Mouse (Mus musculus) lung, adult 2 months (tissue): ENCODE data around the gene Gsto2. TPM values are rescaled to one million over a fixed set of nuclear protein-coding genes. Genes with fewer than 3 reads are reported as not detected.

Experiments used
- DNase-seq: peaks from one replicate; pipeline ENCODE4 v3.0.0; 2022
- H3K4me1 ChIP-seq: fragments of 200-500 bp; 2 replicates; pipeline ENCODE4 v1.6.1; 2011; ENCODE audit warnings: low read length; ENCODE audit not compliant: control insufficient read depth, insufficient read depth
- H3K4me3 ChIP-seq: fragments of 200-500 bp; replicated peaks from 2 replicates; pipeline ENCODE3; 2011; ENCODE audit warnings: low read depth, mild to moderate bottlenecking, control low read depth, low read length; ENCODE audit errors: extremely low read depth
- CTCF ChIP-seq: fragments of 200-500 bp; IDR thresholded peaks from 2 replicates; pipeline ENCODE4 v1.5.1; 2011; ENCODE audit warnings: mild to moderate bottlenecking, low read length, control low read depth; ENCODE audit not compliant: insufficient read depth
- POLR2A ChIP-seq: fragments of 200-500 bp; IDR thresholded peaks from 2 replicates; pipeline ENCODE4 v1.6.1; 2011; ENCODE audit warnings: low read depth, mild to moderate bottlenecking, control low read depth, low read length, borderline replicate concordance; ENCODE audit errors: extremely low read depth
- WGBS: fragments of 180-500 bp; shearing (Covaris S2); methylation state at CpG from one replicate; pipeline ENCODE4 v1.1.7; 2018; 5-methylcytosine and 5-hydroxymethylcytosine counted together
- polyA plus RNA-seq: library from polyadenylated mRNA; depleted of rRNA; stranded (reverse); fragments of >200 nt; gene quantifications from 2 replicates; pipeline ENCODE4 v1.2.3, GENCODE M21; 2012

Gsto2 gene
- polyA plus RNA-seq, 1 experiment = 1.5 TPM

GRCm38 (mm10) chr19:47915251-47915650, 49.9 kb downstream of the Gsto2 start:
- DNase-seq = no peak
- Histone ChIP-seq H3K4me3 (no peak overlapping the region), H3K4me1 (peaks cover 11% of the 10 kb centered on the region)
- 67% methylated on average over 4 of the region's 4 CpGs for WGBS
- TF ChIP-seq CTCF (no peak), POLR2A (no peak)

- 51% methylated on average over 4 of the region's 4 CpGs for WGBS
- peak overlapping the region; percentile 4 for H3K4me3 ChIP-seq
- DNase-seq = no peak
- H3K4me1 ChIP-seq = peaks cover 8% of the 10 kb centered on the region
- TF ChIP-seq POLR2A (no peak), CTCF (no peak)
These were observed 52.1 kb downstream of the Gsto2 start for GRCm38 (mm10) chr19:47917396-47917795.

- DNase-seq = peak; percentile 33
- Histone ChIP-seq H3K4me1 (peaks cover 8% of the 10 kb centered on the region), H3K4me3 (peak overlapping the region; percentile 79)
- no peak for TF ChIP-seq CTCF
- TF ChIP-seq POLR2A = no peak
- WGBS = 20% methylated on average over 9 of the region's 9 CpGs
These were observed 52.7 kb downstream of the Gsto2 start for GRCm38 (mm10) chr19:47918016-47918415.

GRCm38 (mm10) chr19:47918455-47919101, 53.2 kb downstream of the Gsto2 start:
- DNase-seq = no peak

GRCm38 (mm10) chr19:47919126-47919965, 54.0 kb downstream of the Gsto2 start, which contains the start of the genes Cfap43 and Itprip:
TSS of gene Cfap43 (minus strand) at chr19:47919287.
TSS of gene Itprip (minus strand) at chr19:47919299.
- peak; percentile 88 for DNase-seq
- WGBS = under 1% methylated on average over 48 of the region's 48 CpGs
- TF ChIP-seq CTCF (0 out of 2 replicates have a peak, but pooled peaks have one; percentile 25), POLR2A (peak; percentile 82; the same call in 1 of the 2 replicates)
- Histone ChIP-seq H3K4me3 (peak within 1 kb of the TSS; percentile 79), H3K4me1 (peaks cover 8% of the 10 kb centered on the region)

More at GRCm38 (mm10) chr19:47918455-47919101, 53.2 kb downstream of the Gsto2 start:
- WGBS = under 1% methylated on average over 29 of the region's 29 CpGs
- Histone ChIP-seq H3K4me1 (peaks cover 8% of the 10 kb centered on the region), H3K4me3 (peak overlapping the region; percentile 79)
- TF ChIP-seq POLR2A (no peak), CTCF (no peak)

- TF ChIP-seq POLR2A = no peak; the same call in 1 of the 2 replicates
- TF ChIP-seq CTCF = no peak
- WGBS = under 1% methylated on average over 8 of the region's 8 CpGs
- peaks cover 8% of the 10 kb centered on the region for H3K4me1 ChIP-seq
- peak; percentile 58 for DNase-seq
- H3K4me3 ChIP-seq = peak overlapping the region; percentile 40
These were observed 54.6 kb downstream of the Gsto2 start for GRCm38 (mm10) chr19:47919966-47920375.

GRCm38 (mm10) chr19:47925819-47926218, 60.5 kb downstream of the Gsto2 start:
- no peak overlapping the region for H3K4me3 ChIP-seq
- no peak for DNase-seq
- 45% methylated on average over 7 of the region's 7 CpGs for WGBS

GRCm38 (mm10) chr19:47927032-47927431, 61.7 kb downstream of the Gsto2 start:
- H3K4me1 ChIP-seq = 0 out of 2 replicates have a peak, but pooled peaks cover 2% of the 10 kb centered on the region
- no peak for TF ChIP-seq CTCF
- no peak for TF ChIP-seq POLR2A
- H3K4me3 ChIP-seq = no peak overlapping the region
- no peak for DNase-seq
- WGBS = 87% methylated on average over 2 of the region's 2 CpGs

More at GRCm38 (mm10) chr19:47925819-47926218, 60.5 kb downstream of the Gsto2 start:
- H3K4me1 ChIP-seq = no peaks in the 10 kb centered on the region
- TF ChIP-seq CTCF = no peak
- TF ChIP-seq POLR2A = no peak

GRCm38 (mm10) chr19:47929043-47929442, 63.7 kb downstream of the Gsto2 start:
- Histone ChIP-seq H3K4me1 (0 out of 2 replicates have a peak, but pooled peaks cover 2% of the 10 kb centered on the region), H3K4me3 (no peak overlapping the region)
- TF ChIP-seq POLR2A (no peak), CTCF (no peak)
- WGBS = 75% methylated on average over 4 of the region's 4 CpGs
- DNase-seq = peak; percentile 67
